In genomic region chr11:88201172-88201571, GRCm38 (mm10) we compare ENCODE assay signal across 28 mouse cellular contexts. TPM values are rescaled to one million over a fixed set of nuclear protein-coding genes. Genes with fewer than 3 reads are reported as not detected.
DNase-seq lines count a peak whose midpoint lies in the region; ATAC-seq and TF ChIP-seq lines count a peak whose summit lies in the region.
"Had no signal": no experiment of that assay in that cellular context is flagged by ENCODE, and none has a peak within 500 bp of the region (broad histone marks: within the 10 kb centered on the region; RNA-seq: fewer than 3 reads in every experiment).

No protein-coding gene starts in this region.

- intact Hi-C loops in heart, postnatal 14 days (cut with DNase I) = no loop called here
- intact Hi-C loops in left cerebral cortex, postnatal 4 days (cut with DNase I) = loop anchor here (5.0 kb wide), 1 partner anchor 229 kb away; no protein-coding TSS in a partner anchor

- peaks cover 8% of the 10 kb centered on the region; the same call in 1 of the 2 replicates for H3K36me3 ChIP-seq in heart, embryonic 12.5 days
- H3K36me3 ChIP-seq in heart, postnatal 0 days (replicated peaks; ENCODE audit: control insufficient read depth, insufficient read depth, low read length) = peaks cover 9% of the 10 kb centered on the region; the same call in 1 of the 2 replicates
- H3K36me3 ChIP-seq: hindbrain, embryonic 12.5 days; limb, embryonic 12.5 days; liver, embryonic 15.5 days had no signal

- ATAC-seq in heart, embryonic 12.5 days (ENCODE audit: insufficient number of reproducible peaks, low FRiP score) = no peak
- peak; percentile 63 for ATAC-seq in heart, postnatal 0 days (ENCODE audit: insufficient read depth, low read depth)
- ATAC-seq: activated CD4-positive, CD25-positive, alpha-beta regulatory T cell, adult 4 months; forebrain, embryonic 14.5 days had no signal

- H3K9me3 ChIP-seq in heart, embryonic 12.5 days (replicated peaks) = no peaks in the 10 kb centered on the region
- no peaks in the 10 kb centered on the region for H3K9me3 ChIP-seq in heart, postnatal 0 days (replicated peaks; ENCODE audit: control insufficient read depth, low read length)
- H3K9me3 ChIP-seq: hindbrain, embryonic 12.5 days; limb, embryonic 12.5 days; liver, embryonic 15.5 days had no signal

- no peak overlapping the region for H3K4me3 ChIP-seq in heart, embryonic 12.5 days
- no peak overlapping the region for H3K4me3 ChIP-seq in heart, postnatal 0 days (ENCODE audit: low read depth, low read length)
- H3K4me3 ChIP-seq in cerebellum, adult 2 months (replicated peaks; ENCODE audit: insufficient read depth, low read depth, low read length) = no peak overlapping the region
- H3K4me3 ChIP-seq: hindbrain, embryonic 12.5 days; limb, embryonic 12.5 days; liver, embryonic 15.5 days had no signal

- no peak for TF ChIP-seq EP300 in heart, postnatal 0 days (IDR thresholded peaks at IDR 0.05; ENCODE audit: low read depth)

- no peaks in the 10 kb centered on the region for H3K27me3 ChIP-seq in heart, embryonic 12.5 days (replicated peaks)
- no peaks in the 10 kb centered on the region for H3K27me3 ChIP-seq in heart, postnatal 0 days (ENCODE audit: control insufficient read depth, insufficient read depth, low read length)
- no peaks in the 10 kb centered on the region for H3K27me3 ChIP-seq in cerebellum, adult 2 months (ENCODE audit: control insufficient read depth, insufficient read depth, low read length)

- H3K4me2 ChIP-seq in heart, embryonic 12.5 days = peak overlapping the region; percentile 41
- 0 out of 2 replicates have a peak overlapping the region, but pooled peaks have one; percentile 14 for H3K4me2 ChIP-seq in heart, postnatal 0 days (ENCODE audit: low read depth, low read length)
- H3K4me2 ChIP-seq: hindbrain, embryonic 12.5 days; limb, embryonic 12.5 days; liver, embryonic 15.5 days; lung, embryonic 14.5 days had no signal

- no peak for TF ChIP-seq POLR2A in cerebellum, adult 2 months (IDR thresholded peaks at IDR 0.05; ENCODE audit: borderline replicate concordance, insufficient read depth, low read length)

- peak; percentile 55 for DNase-seq in gastrocnemius, adult 18-20 months (ENCODE audit: low spot score)
- no peak for DNase-seq in gastrocnemius, postnatal 10 days
- peak; percentile 54 for DNase-seq in heart, adult 8-10 months (ENCODE audit: low spot score)
- no peak for DNase-seq in heart, postnatal 14 days
- DNase-seq in heart, postnatal 0 days (ENCODE audit: low spot score) = peak; percentile 84
- DNase-seq in cerebellum, adult 2 months = no peak
- no peak for DNase-seq in left cerebral cortex, postnatal 4 days
- DNase-seq: adrenal gland, adult 2 months; adrenal gland, postnatal 36 days; cerebellum, adult 8-10 months; cerebellum, postnatal 36 days; kidney, adult 11 months; kidney, postnatal 14 days; layer of hippocampus, adult 9-11 months; lung, embryonic 14.5 days; lung, postnatal 14 days; midbrain, embryonic 14.5 days; retina, postnatal 1 day; right cerebral cortex, postnatal 25 days; spleen, adult 18-20 months; thymus, adult 18-20 months had no signal

- WGBS in heart, embryonic 12.5 days = 44% methylated on average over 2 of the region's 2 CpGs
- WGBS in heart, postnatal 0 days = 16% methylated on average over 2 of the region's 2 CpGs
- WGBS in cerebellum, adult 2 months = 80% methylated on average over 2 of the region's 2 CpGs

- no peak overlapping the region for H3K9ac ChIP-seq in heart, embryonic 12.5 days
- H3K9ac ChIP-seq in heart, postnatal 0 days (replicated peaks; ENCODE audit: low read depth, low read length) = 0 out of 2 replicates have a peak overlapping the region, but pooled peaks have one; percentile 17
- H3K9ac ChIP-seq: limb, embryonic 12.5 days; liver, embryonic 15.5 days; lung, embryonic 14.5 days had no signal

- H3K27ac ChIP-seq in heart, embryonic 12.5 days (ENCODE audit: poor library complexity, severe bottlenecking) = peak overlapping the region; percentile 92
- H3K27ac ChIP-seq in heart, postnatal 0 days (ENCODE audit: low read depth) = peak overlapping the region; percentile 95
- H3K27ac ChIP-seq in cerebellum, adult 2 months (ENCODE audit: insufficient read depth, low read length) = no peak overlapping the region
- H3K27ac ChIP-seq: hindbrain, embryonic 12.5 days; limb, embryonic 12.5 days; liver, embryonic 15.5 days; stomach, postnatal 0 days had no signal

- TF ChIP-seq CTCF in heart, postnatal 0 days (IDR thresholded peaks at IDR 0.05; ENCODE audit: low read depth) = no peak
- no peak for TF ChIP-seq CTCF in cerebellum, adult 2 months (IDR thresholded peaks at IDR 0.05; ENCODE audit: borderline replicate concordance, insufficient read depth, low read depth, low read length)

- peaks cover 63% of the 10 kb centered on the region for H3K4me1 ChIP-seq in heart, embryonic 12.5 days (replicated peaks)
- H3K4me1 ChIP-seq in heart, postnatal 0 days (ENCODE audit: control insufficient read depth, insufficient read depth) = peaks cover 43% of the 10 kb centered on the region
- H3K4me1 ChIP-seq in cerebellum, adult 2 months (ENCODE audit: control insufficient read depth, insufficient read depth, low read length) = peaks cover 14% of the 10 kb centered on the region

RNA-seq across cellular contexts. Expression of gene Mrps23, which starts 3.0 kb away (rescaled TPM):
- 100 to 1,000 TPM; 147 to 169 TPM for total RNA-seq in gastrocnemius, adult 18-20 months (2021)
- total RNA-seq in gastrocnemius, postnatal 10 days (2021) = 100 to 1,000 TPM; 121 to 133 TPM
- 100 to 1,000 TPM; 301 to 345 (median 322) TPM for total RNA-seq in heart, adult 8-10 months (2022)
- 100 to 1,000 TPM; 226 to 277 TPM for total RNA-seq in heart, postnatal 14 days (2021)
- 79.2 and 81.4 TPM in 2 replicates for polyA plus RNA-seq in heart, embryonic 12.5 days (2016; fragmentation: Nextera tagmentation; extraction: Ambion mirVana)
- total RNA-seq in heart, postnatal 0 days (2014; rRNA removed; ENCODE audit: low replicate concordance) = 77.6 and 240 TPM in 2 replicates
- 156 TPM in 2 replicates for polyA plus RNA-seq in heart, postnatal 0 days (2015; fragmentation: Nextera tagmentation; extraction: Ambion mirVana)
- 90.0 and 90.4 TPM in 2 replicates for polyA plus RNA-seq in cerebellum, adult 2 months (2012; rRNA removed)
- 10 to 100 TPM; 55.2 to 65.1 TPM for total RNA-seq in left cerebral cortex, postnatal 4 days (2021)

Comparison
In these comparisons a context has a peak if more than half of its experiments do, and no peak if none do; other contexts are left out.
1. DNase-seq: peak in gastrocnemius, adult 18-20 months (single experiment), heart, adult 8-10 months (single experiment) and heart, postnatal 0 days (single experiment); none in gastrocnemius, postnatal 10 days (single experiment), heart, postnatal 14 days (0 of 2), cerebellum, adult 2 months (0 of 2) and left cerebral cortex, postnatal 4 days (single experiment).